Mouse (Mus musculus): ENCODE results near the gene Trim2.
A peak's percentile ranks its signal among the peaks of the same experiment; 100 is the strongest.

Trim2 gene

DNA sequence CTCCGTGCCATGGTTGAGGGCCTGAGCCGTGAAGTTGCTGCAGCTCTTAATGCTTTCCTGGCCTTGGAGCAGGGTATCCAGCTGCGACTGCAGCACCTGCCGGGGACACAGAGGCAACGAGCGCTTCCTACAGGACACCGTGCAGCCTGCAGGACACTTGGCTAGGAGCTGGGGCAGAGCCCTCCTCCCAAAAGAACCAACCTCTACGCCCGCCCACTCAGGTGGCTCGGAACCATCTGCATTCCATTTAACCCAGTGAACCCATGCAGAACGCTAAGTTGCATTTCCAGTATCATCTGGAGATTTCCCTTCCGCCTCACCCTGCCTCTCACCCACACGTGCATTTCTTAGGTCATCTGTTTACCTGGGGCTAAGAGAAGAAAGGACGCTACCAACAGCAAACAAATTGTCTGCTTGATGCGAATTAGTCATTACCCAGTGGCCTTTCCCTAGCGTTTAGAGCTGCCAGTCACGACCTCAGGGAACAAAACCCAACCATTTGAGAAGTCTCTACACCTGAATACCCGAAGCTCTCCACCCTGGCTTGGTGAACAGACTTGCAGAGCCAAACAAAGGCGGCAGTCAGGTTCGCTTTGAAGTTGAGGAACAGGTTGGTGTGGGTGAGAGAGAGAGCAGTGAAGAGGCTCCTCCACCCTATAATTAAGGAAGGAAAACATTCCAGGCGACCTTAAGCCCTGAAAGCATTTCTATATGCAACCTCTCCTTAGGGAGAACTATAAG, 115.4 kb downstream of the Trim2 start:
- DNase-seq (ENCODE audit: low spot score in 2 of 2) = no peak

DNA sequence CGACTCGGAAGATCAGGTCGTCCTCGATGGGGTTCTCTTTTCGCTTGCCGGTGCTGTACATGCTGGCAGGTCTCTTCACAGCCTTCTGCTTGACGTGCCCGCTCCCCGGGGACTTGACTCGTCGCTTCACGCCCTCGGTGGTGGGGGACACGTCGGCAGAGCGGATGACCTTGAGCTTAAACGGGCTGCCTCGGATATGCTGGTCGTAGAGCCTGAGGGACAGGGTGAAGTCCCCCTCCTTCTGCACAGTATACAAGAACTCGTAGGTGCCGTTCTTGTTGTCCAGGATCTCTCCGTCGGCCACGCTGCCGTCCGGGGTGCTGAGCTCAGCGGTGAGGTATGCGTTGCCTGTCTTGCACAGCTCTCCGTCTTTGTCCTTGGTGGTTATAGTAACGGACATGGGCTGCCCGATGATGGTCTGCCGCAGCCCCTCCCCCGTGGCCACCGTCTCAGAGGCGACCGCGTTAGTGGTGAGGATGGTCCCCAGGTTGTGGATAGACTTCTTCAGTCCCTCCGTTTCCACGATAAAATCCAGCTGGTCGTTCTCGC, 116.1 kb downstream of the Trim2 start:
- DNase-seq (ENCODE audit: low spot score in 2 of 2) = no peak

DNA sequence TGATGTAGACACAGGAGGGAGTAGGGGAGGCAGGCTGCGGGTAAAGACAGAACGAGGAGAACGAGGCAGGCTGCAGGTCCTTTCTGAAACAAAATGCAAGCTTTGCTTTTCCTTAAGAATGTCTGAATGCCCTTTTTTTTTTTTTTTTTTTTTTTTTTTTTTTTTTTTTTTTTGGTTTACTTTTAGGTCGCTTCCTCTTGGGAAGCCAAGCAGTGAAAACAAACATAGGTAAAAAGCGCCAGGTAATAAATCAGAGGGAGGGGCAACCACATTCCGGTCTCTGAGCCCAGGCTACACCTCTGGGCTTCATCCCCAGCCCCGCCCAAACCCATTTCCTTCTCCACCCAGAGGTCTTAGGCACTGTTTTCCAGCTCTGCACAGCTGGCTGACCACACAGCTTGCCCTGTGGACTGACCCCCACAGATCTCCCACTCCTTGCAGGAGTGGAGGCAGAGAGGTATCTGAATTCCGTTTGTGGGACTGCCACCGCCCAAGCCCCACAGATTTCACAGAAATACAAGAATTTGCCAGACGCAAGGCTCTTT, 117.0 kb downstream of the Trim2 start:
- no peak for DNase-seq (ENCODE audit: low spot score in 2 of 2)

DNA sequence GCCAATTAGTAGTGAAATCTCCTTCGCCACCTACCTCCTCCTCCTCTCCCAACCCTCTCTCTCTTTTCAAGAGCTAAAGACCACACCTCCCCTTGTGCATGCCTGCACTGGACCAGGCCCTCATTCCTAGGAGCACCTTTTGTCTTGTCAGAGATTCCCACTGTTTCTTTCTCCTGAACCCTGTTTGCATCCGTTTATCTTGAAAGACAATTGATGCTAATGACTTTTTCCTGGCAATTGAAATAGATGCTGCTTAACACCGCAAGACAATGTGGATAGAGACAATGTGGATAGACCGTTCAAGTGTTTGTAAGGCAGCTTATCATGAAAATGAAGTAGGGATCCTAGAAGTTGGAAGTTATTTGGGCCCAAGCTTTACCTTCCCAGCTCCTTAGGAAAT, 125.0 kb downstream of the Trim2 start:
- no peak for DNase-seq (ENCODE audit: low spot score in 2 of 2)

DNA sequence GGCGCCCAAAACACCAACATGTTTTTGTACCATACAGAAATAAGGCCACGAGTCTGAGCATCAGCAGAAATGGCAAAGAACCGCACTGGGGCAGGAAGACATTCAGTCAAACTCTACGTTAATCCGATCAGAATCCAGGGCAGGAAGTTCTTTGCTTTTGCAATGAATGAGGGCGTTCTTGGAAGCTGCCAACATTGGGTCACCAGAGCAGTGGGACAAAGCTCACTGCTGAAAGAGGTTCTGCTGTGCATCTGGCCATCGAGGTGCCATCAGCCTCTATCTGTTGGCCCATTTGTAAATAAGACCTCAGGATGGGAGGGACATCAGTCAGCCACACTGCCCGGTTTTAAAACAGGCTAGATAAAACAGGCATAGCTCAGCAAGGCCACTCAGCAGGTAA, 125.6 kb downstream of the Trim2 start:
- DNase-seq (ENCODE audit: low spot score in 2 of 2) = no peak

DNA sequence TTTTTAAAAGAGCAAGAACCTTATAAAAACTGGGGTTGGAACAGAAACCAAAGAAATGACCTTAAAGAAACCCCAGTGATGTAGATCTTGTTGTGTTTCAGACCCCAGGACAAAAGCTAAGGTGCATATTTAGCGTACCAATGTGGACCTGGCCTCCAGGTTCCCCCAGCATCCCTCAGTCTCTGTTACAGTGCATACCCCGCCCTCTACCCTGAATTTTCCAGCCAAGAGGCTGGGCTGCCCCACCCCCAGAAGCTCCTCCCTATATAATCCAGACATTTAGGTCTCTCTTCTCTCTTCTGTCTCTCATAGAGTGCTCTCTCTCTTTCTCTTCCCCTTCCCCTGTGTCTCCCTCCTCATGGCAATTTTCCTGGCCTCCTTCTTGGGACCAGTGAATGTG, 126.4 kb downstream of the Trim2 start:
- DNase-seq (ENCODE audit: low spot score in 2 of 2) = no peak

DNA sequence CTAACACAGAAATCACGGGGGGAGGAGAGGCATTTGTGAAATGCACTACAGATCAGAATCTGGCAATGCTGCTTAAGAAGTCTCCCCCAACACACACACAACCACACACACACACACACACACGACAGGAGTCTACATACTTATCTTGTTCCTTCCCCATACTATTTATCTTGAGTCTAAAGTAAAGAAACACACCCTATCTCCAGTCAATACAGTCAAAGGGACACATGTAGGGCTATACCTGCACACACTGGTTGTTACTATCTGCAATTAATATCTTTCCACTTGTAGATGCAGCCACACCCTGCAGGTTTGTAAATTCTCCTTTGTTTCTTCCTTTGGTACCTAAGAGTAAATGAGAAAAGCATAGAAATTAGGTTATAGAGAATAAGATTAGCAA, 128.8 kb downstream of the Trim2 start:
- no peak for DNase-seq (ENCODE audit: low spot score in 2 of 2)

DNA sequence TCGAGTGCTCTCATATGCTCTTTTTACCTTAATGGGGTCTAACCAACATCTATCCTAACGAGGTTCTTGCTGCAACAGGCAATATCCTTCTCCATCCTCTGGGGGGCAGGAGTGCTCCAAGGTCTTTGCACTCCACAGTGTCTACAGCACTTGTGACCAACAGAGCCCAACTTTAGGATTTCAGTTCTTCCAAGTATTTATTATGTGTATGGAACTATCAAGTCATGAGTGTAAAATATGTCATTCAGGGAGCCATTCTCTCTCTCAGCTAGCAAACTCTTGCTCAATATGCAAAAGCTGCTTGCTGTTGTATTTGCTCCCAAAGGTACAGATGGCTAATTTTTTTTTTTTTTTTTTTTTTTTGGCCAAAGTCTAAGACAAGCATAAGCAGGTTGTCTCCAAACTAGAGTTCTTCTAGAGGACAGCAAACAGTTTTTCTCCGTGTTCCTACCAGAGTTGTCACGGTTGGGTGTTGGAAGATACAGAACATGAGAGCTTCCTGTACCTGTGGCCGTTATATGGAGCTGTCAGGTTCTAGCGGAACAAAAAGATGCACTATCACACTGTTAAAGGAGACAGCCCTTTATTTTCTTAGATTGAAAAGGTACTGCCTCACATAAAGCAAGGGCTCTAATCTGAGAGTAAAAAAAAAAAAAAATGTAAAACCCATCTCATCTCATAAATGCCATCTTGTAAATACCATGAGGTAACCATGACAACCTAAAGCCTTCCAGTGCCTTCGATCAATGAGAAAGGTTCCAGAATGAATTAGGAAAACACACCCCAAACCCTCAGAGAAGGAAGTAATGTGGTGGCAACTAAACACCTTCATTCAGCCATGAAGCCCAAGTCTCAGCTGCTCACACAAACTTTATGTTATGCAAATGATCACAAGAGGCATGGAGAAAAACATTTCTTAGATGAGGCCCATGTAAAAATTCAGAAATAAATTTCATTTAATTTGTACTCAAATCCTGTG, 131.1 kb downstream of the Trim2 start:
- DNase-seq (ENCODE audit: low spot score in 2 of 2) = peak; percentile 52 to 80

DNA sequence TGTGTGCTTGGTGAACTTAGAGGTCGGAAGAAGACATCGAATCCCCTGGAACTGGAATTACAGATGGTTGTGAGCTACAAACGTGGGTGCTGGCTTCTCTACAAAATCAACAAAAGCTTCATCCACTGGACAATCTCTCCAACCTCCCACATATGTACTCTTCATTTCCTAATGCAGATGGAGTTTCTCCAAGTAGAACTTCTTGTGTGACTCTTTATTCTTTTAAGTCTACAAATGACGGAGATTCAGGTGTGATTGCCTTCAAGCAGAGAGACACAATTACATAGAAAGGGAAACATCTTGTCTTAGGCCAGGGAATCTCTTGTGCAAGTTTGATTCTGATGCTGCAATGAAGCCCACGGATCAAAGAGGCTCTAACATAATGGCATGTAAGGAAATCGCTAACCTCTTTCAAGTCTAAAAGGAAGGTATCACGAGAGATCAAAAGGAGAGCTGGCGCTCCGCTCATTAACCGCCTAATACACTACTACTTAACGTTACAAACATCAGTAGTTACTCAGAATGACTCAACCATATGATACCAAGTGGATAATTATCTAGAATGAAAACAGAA, 133.0 kb downstream of the Trim2 start, which contains the start of gene Gm6525:
Gene Gm6525 (plus strand): TSS at position 524 of the 574 bp plus-strand sequence.
- DNase-seq (ENCODE audit: low spot score in 2 of 2) = no peak

DNA sequence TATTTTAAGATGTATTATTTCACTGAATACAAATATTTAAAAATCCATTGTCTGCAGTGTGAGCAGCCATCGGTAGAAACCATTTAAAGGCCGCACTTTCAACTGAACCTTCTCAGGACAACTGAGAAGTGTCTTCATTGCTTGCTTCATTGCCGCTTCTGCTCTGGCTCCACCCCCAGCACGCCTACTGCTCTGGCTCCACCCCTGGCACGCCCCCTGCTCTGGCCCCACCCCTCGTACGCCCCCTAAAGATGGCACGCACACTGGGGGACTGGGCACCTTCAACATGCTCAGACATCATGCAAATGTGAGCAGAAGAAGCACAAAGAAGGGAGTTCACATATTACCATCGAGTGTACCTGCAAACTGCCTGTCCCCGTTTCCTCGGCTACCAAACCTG, 134.3 kb downstream of the Trim2 start:
- DNase-seq (ENCODE audit: low spot score in 2 of 2) = no peak

DNA sequence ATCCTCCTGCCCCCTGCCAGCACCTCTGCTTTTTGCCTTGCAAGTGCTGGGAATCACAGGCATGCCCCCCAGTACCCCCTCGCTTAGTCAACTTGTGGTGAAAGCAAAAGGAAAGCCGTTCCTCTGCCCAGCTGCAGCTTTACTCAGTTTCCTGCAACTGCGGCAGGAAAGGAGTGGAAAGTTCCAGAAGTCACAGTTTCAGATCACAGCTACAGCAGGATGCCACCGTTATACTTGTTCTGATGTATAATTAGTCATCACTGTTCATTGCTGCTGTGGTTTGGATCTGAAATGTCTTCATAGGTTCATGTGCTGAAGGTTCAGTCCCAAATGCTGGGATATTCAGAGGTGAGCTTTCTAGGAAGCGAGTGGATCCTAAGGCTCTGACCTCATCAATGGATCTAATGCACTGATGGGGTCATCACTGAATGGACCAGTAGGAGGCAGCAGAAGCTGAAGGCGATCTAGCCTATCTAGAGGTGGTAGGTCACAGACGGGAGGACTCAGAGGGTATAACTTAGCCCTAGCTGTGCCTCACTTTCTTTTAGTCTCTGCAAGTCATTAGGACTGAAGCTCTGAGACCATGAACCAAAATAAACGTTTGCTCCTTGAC, 137.2 kb downstream of the Trim2 start:
- DNase-seq (ENCODE audit: low spot score in 2 of 2) = no peak

DNA sequence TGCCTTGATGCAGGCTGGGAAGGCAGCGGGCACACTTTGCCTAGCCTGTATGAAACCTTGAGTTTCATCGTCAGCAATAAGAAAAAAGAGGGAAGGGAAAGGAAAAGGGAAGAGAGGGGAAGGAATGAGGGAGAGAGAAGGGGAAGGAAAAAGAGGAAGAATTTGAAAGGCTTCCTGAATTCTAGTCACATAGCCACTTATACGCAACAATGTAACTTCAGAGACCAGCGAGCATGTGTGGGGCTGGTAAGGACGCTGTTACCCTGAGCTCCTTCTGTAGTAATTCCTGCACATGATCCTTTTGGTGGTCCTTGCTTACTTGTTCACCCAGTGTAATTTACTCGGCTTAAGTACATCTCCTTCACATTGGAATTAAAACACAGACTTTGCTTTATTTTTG, 137.7 kb downstream of the Trim2 start:
- no peak for DNase-seq (ENCODE audit: low spot score in 2 of 2)

DNA sequence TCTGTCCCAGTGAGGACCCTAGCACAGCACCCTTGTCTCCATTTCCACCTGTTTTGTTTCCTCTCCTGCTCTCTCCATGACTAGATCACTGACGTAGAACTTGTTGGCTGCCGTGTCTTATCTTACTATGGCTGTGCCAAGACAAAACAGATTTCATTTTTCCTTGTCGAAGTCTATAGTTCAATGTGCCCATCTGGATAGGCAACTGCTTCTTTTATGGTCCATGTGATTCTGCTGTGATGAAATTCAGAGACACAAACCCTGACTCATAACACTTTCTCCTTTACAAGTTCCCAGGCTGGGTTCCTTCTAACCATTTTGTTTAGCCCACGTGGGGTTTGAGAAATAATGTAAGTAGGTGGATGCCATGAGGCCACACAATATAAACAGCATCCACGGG, 140.6 kb downstream of the Trim2 start:
- DNase-seq (ENCODE audit: low spot score in 2 of 2) = no peak

DNA sequence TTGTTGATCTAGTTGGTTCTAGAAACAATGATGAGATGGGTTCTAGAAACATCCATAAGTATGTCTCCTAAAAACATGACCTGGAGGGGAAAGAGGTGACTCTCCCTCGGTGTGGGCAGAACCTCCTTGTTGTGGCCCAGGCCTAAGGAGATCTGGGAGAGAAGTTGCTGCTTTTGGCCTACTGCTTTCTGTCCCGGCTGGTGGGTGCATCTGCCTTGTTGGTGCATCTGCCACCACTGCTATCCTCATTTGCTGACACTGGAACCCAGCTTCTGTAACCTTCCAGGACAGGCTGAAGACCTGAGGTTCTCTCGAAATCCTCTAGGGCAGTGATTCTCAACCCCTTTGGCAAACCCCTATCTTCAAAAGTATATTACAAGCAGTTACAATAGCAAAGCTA, 141.3 kb downstream of the Trim2 start:
- DNase-seq (ENCODE audit: low spot score in 2 of 2) = no peak

DNA sequence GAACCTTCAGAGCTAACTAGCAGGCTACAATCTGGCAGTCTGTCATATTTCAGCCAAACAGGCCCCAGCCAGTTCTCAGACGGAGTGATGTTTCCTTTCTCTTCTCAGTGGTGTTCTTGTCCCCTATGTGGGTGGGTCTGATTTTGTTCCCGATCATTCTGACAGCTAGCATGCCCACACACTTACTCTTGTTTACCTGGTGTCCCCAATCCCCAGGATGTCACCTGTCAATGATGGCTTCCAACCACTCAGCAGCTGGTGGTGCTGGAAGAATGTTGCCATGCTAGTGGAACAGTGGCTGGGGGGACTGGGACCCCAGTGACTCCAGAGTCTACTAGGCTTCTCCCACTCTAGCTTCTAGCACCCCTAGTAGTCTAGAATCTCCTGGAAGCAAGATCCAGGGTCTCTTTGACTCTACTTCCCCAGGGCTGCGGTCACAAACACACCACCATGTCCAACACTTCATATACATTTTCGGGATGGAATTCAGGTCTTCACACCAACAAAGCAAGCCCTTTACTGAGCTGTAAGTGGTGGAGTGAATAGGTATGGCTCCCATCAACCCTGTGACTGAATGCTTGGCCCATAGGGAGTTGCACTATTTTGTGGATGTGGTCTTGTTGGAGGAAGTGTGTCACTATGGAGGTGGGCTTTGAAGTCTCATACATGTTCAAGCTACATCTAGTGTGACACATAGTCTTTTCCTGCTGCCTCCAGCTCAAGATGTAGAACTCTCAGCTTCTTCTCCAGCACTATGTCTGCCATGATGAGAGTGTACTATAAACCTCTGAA, 148.9 kb downstream of the Trim2 start:
- DNase-seq (ENCODE audit: low spot score in 2 of 2) = no peak

DNA sequence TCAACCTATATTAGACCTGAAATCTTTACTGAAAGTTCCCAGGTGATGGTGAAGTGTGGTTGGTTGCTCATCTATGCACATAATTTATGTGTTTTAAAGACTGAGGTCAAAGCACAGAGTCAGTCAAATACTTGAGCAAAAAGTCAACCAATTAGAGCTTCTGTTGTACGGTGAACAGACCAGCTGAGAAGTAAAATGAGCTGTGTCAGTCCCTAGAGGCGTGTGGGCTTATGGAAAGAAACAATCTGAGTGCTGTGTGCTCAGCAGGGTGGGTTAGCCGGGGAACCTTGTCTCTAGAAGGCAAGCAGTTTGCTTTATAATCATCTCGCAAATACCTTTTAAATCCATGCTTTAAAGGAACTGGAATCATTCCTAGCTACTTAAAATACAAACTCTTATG, 149.7 kb downstream of the Trim2 start:
- no peak for DNase-seq (ENCODE audit: low spot score in 2 of 2)

DNA sequence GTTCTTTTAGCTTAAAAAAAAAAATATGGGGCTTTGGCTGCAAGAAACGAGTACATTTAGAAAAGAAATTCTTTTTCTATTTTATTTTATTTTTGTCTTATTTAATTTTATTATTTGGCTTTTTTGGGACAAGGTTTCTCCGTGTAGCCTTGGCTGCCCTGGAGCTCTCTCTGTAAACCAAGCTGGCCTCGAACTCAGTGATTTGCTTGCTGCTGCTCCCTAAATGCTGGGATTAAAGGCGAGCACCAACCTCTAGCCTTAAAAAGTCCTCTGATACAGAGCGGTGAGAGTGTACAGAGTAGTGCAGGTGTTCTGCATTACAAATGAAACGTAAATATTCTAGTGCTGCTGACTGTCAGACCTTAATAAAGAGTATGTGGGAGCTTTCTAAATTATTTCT, 150.6 kb downstream of the Trim2 start:
- no peak for DNase-seq (ENCODE audit: low spot score in 2 of 2)

DNA sequence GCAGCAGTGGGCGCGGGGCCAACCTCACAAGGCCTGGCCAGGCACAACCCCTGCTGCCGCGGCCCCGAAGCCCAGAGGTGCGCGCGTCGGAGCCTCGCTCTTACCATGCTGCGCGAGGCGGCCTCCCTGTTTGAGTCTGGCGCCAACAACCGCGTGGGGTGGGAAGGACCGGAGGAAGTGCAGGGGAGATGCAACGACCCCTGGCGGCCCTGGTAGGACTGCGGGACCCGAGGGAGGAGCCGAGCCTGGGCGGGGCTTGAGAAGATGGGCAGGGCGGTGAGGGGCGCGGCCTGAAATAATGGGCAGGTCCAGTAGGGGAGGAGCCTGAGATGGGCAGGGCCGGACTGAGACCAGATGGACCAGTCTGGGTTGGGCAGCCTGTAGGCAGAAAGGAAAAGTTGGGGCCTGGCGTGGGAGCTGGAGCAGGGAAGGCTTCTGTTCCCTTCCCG, 151.1 kb downstream of the Trim2 start, which contains the start of gene Mnd1:
Gene Mnd1 (minus strand): TSS at position 229 of the 449 bp plus-strand sequence.
- peak; percentile 94 to 99 for DNase-seq (ENCODE audit: low spot score in 2 of 2)

DNA sequence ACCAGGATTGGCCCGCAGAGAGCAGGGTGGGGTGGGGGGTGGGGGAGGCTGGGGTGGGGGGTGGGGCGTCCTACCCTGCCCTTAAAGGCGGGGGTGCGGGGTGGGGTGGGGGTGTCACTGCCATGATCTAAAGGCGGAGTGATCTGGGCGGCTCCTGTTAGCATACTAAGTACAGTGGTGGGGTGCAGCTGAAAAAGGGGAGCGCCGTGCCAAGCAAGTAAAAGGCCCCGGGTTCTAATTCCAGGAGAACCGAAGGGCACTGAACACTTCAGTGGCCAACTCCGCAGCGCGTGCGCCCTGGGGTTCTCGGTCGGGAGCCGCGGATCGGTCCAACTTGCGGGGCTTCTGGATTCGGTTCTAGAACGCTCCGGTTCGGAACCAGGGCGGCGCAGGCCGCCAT, 151.5 kb downstream of the Trim2 start:
- DNase-seq (ENCODE audit: low spot score in 2 of 2) = peak in 1 of 2 experiments; percentile 28

DNA sequence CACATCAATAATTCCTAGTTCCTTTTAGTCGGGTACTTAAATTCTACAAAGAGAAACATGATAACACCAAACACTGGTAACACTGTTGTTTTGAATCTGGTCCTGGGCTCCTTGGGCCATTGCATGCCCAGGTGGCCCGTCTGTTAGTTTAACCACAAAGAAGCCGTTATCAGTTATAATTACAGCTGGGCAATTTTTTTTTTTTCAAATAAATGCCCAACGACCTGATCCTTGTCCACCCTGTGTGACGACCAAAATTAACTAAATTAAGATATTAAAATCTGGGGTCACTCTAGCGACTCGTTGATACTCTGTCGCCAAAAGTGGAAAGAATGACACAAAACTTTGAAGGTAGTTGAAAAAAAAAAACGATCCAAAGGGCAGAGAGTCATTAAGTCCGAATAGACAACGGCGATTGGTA, 151.9 kb downstream of the Trim2 start:
- DNase-seq (ENCODE audit: low spot score in 2 of 2) = no peak

Measured in cerebellum, postnatal 4 days (tissue).